Mouse (Mus musculus) forebrain, embryonic 14.5 days (tissue): ENCODE measurements around the gene Foxf2. TPM values are rescaled to one million over a fixed set of nuclear protein-coding genes. Genes with fewer than 3 reads are reported as not detected.
A peak's percentile ranks its signal among the peaks of the same experiment; 100 is the strongest.

Experiments used
- ATAC-seq: fragments of 200-750 bp; cut with Nextera tagmentation; 2 replicates; pipeline ENCODE4 v1.8.0; 2017; ENCODE audit warnings: mild to moderate bottlenecking, moderate library complexity
- DNase-seq: peaks from one replicate; pipeline ENCODE4 v3.0.0-alpha.2; 2015; ENCODE audit warnings: low spot score
- H3K27ac ChIP-seq: fragments of 300-500 bp; sonication (generic); 2 replicates; pipeline ENCODE4 v1.5.1; 2014; ENCODE audit warnings: low read depth, mild to moderate bottlenecking, control low read depth, low read length, moderate library complexity
- H3K27me3 ChIP-seq: fragments of 300-500 bp; sonication (generic); replicated peaks from 2 replicates; pipeline ENCODE4 v1.6.1; 2014; ENCODE audit warnings: low read length, control low read depth, mixed read lengths; ENCODE audit not compliant: control insufficient read depth, insufficient read depth
- H3K36me3 ChIP-seq: fragments of 300-500 bp; sonication (generic); 2 replicates; pipeline ENCODE4 v1.6.1; 2014; ENCODE audit warnings: low read length, control low read depth; ENCODE audit not compliant: control insufficient read depth, insufficient read depth
- H3K4me1 ChIP-seq: fragments of 300-500 bp; sonication (generic); 2 replicates; pipeline ENCODE4 v1.6.1; 2014; ENCODE audit warnings: antibody characterized with exemption, low read length, control low read depth; ENCODE audit not compliant: control insufficient read depth, insufficient read depth
- H3K4me2 ChIP-seq: fragments of 300-500 bp; sonication (generic); 2 replicates; pipeline ENCODE4 v1.6.1; 2014; ENCODE audit warnings: mild to moderate bottlenecking, control low read depth, low read length
- H3K4me3 ChIP-seq: fragments of 300-500 bp; sonication (generic); 2 replicates; pipeline ENCODE4 v1.5.1; 2014; ENCODE audit warnings: low read depth, low read length, control low read depth
- H3K9ac ChIP-seq: fragments of 300-500 bp; sonication (generic); 2 replicates; pipeline ENCODE4 v1.6.1; 2014; ENCODE audit warnings: mild to moderate bottlenecking, low read length, control low read depth, moderate library complexity
- H3K9me3 ChIP-seq: fragments of 300-500 bp; sonication (generic); replicated peaks from 2 replicates; pipeline ENCODE4 v1.6.1; 2016; ENCODE audit warnings: low read length, control low read depth, mixed read lengths; ENCODE audit not compliant: control insufficient read depth
- whole genome bisulfite sequencing: fragments of 180-500 bp; shearing (Covaris S2); extraction: QIAGEN DNeasy Blood & Tissue Kit; methylation state at CpG from one replicate; pipeline ENCODE4 v1.1.7; 2014; 5-methylcytosine and 5-hydroxymethylcytosine counted together
- polyA plus RNA-seq: library from polyadenylated mRNA; unstranded; fragments of >200 nt; fragmentation: Nextera tagmentation; extraction: Ambion mirVana; gene quantifications from 2 replicates; pipeline ENCODE4 v1.2.1, GENCODE M21; 2014

The Foxf2 gene
- polyA plus RNA-seq, 1 experiment from 2014 or later, result 2.2 TPM

GRCm38 (mm10) chr13:31615561-31616165 lies 10.0 kb upstream of the Foxf2 start:
- Histone ChIP-seq H3K4me3 (no peak overlapping the region), H3K4me1 (no peaks in the 10 kb centered on the region; the same call in 1 of the 2 replicates), H3K27ac (no peak overlapping the region), H3K36me3 (no peaks in the 10 kb centered on the region), H3K9ac (no peak overlapping the region), H3K9me3 (no peaks in the 10 kb centered on the region), H3K4me2 (no peak overlapping the region), H3K27me3 (peaks cover 87% of the 10 kb centered on the region)
- ATAC-seq (no peak), DNase-seq (no peak)
- 1% methylated on average over 17 of the region's 17 CpGs for WGBS

GRCm38 (mm10) chr13:31618001-31618400 lies 7.6 kb upstream of the Foxf2 start:
- Histone ChIP-seq H3K4me2 (peak overlapping the region; percentile 55), H3K27me3 (peaks cover 90% of the 10 kb centered on the region), H3K9ac (no peak overlapping the region), H3K4me1 (no peaks in the 10 kb centered on the region; the same call in 1 of the 2 replicates), H3K36me3 (no peaks in the 10 kb centered on the region), H3K4me3 (peak overlapping the region; percentile 26), H3K9me3 (no peaks in the 10 kb centered on the region), H3K27ac (no peak overlapping the region)
- under 1% methylated on average over 12 of the region's 12 CpGs for WGBS
- DNase-seq, result no peak
- peak; percentile 18; the same call in 1 of the 2 replicates for ATAC-seq

- Histone ChIP-seq H3K9ac (no peak overlapping the region), H3K9me3 (no peaks in the 10 kb centered on the region), H3K27me3 (peaks cover 90% of the 10 kb centered on the region), H3K4me3 (peak overlapping the region; percentile 26), H3K4me2 (peak overlapping the region; percentile 55), H3K27ac (no peak overlapping the region), H3K4me1 (no peaks in the 10 kb centered on the region; the same call in 1 of the 2 replicates), H3K36me3 (no peaks in the 10 kb centered on the region)
- under 1% methylated on average over 14 of the region's 14 CpGs for WGBS
- DNase-seq, result peak; percentile 73
- peak; percentile 83 for ATAC-seq
Observed at GRCm38 (mm10) chr13:31618416-31618815, 7.2 kb upstream of the Foxf2 start.

- Histone ChIP-seq H3K9me3 (no peaks in the 10 kb centered on the region), H3K27me3 (peaks cover 93% of the 10 kb centered on the region), H3K4me2 (0 out of 2 replicates have a peak overlapping the region, but pooled peaks have one; percentile 55), H3K27ac (no peak overlapping the region), H3K9ac (no peak overlapping the region), H3K4me3 (no peak overlapping the region), H3K4me1 (no peaks in the 10 kb centered on the region; the same call in 1 of the 2 replicates), H3K36me3 (no peaks in the 10 kb centered on the region)
- DNase-seq, result no peak
- peak; percentile 3; the same call in 1 of the 2 replicates for ATAC-seq
- 2% methylated on average over 18 of the region's 18 CpGs for WGBS
Observed at GRCm38 (mm10) chr13:31618919-31619655, 6.5 kb upstream of the Foxf2 start.

- WGBS, result under 1% methylated on average over 33 of the region's 33 CpGs
- Histone ChIP-seq H3K4me2 (no peak overlapping the region), H3K9me3 (no peaks in the 10 kb centered on the region), H3K4me3 (no peak overlapping the region), H3K9ac (no peak overlapping the region), H3K36me3 (no peaks in the 10 kb centered on the region), H3K27ac (no peak overlapping the region), H3K4me1 (no peaks in the 10 kb centered on the region; the same call in 1 of the 2 replicates), H3K27me3 (peaks cover 93% of the 10 kb centered on the region)
- ATAC-seq, result no peak
- no peak for DNase-seq
Observed at GRCm38 (mm10) chr13:31619826-31620498, 5.7 kb upstream of the Foxf2 start.

- DNase-seq (no peak), ATAC-seq (no peak)
- no peaks in the 10 kb centered on the region; the same call in 1 of the 2 replicates for H3K4me1 ChIP-seq
- H3K4me2 ChIP-seq, result no peak overlapping the region
- H3K27me3 ChIP-seq, result peaks cover 95% of the 10 kb centered on the region
- no peak overlapping the region for H3K9ac ChIP-seq
- no peak overlapping the region for H3K4me3 ChIP-seq
- 0% methylated on average over 10 of the region's 10 CpGs for WGBS
- no peaks in the 10 kb centered on the region for H3K36me3 ChIP-seq
- H3K27ac ChIP-seq, result no peak overlapping the region
- no peaks in the 10 kb centered on the region for H3K9me3 ChIP-seq
Observed at GRCm38 (mm10) chr13:31620499-31620847, 5.1 kb upstream of the Foxf2 start.

GRCm38 (mm10) chr13:31620937-31621336 lies 4.7 kb upstream of the Foxf2 start:
- Histone ChIP-seq H3K9me3 (no peaks in the 10 kb centered on the region), H3K9ac (no peak overlapping the region), H3K27ac (no peak overlapping the region), H3K4me2 (no peak overlapping the region), H3K4me3 (no peak overlapping the region), H3K4me1 (peaks cover 4% of the 10 kb centered on the region; the same call in 1 of the 2 replicates), H3K27me3 (peaks cover 95% of the 10 kb centered on the region), H3K36me3 (no peaks in the 10 kb centered on the region)
- no peak for DNase-seq
- ATAC-seq, result no peak
- WGBS, result 2% methylated on average over 4 of the region's 4 CpGs

- no peaks in the 10 kb centered on the region for H3K36me3 ChIP-seq
- H3K9me3 ChIP-seq, result no peaks in the 10 kb centered on the region
- ATAC-seq (no peak), DNase-seq (no peak)
- H3K4me1 ChIP-seq, result peaks cover 6% of the 10 kb centered on the region; the same call in 1 of the 2 replicates
- no peak overlapping the region for H3K4me2 ChIP-seq
- no peak overlapping the region for H3K9ac ChIP-seq
- H3K4me3 ChIP-seq, result no peak overlapping the region
- H3K27ac ChIP-seq, result no peak overlapping the region
- H3K27me3 ChIP-seq, result peaks cover 95% of the 10 kb centered on the region
- WGBS, result 3% methylated on average over 9 of the region's 9 CpGs
Observed at GRCm38 (mm10) chr13:31621741-31622140, 3.9 kb upstream of the Foxf2 start.
